Mouse (Mus musculus) ES-E14 (cell line): ENCODE results near the gene Atp1a4.
A peak's percentile ranks its signal among the peaks of the same experiment; 100 is the strongest.

ENCODE experiments used
- CHD2 ChIP-seq: IDR thresholded peaks from 2 replicates; pipeline ENCODE4 v1.6.1; 2014; ENCODE audit warnings: mild to moderate bottlenecking, low read depth, low read length, inconsistent platforms
- HCFC1 ChIP-seq: IDR thresholded peaks from 2 replicates; pipeline ENCODE4 v1.6.1; 2012; ENCODE audit warnings: low read length, inconsistent platforms, borderline replicate concordance; ENCODE audit not compliant: insufficient read depth
- MAFK ChIP-seq: IDR thresholded peaks from 2 replicates; pipeline ENCODE4 v1.6.1; 2014; ENCODE audit warnings: mild to moderate bottlenecking, low read depth, low read length, inconsistent platforms; ENCODE audit not compliant: insufficient read depth
- ZC3H11A ChIP-seq: IDR thresholded peaks from 2 replicates; pipeline ENCODE4 v1.6.1; 2012; ENCODE audit warnings: low read depth, mild to moderate bottlenecking, inconsistent platforms, low read length, borderline replicate concordance
- ZNF384 ChIP-seq: IDR thresholded peaks from 2 replicates; pipeline ENCODE4 v1.6.1; 2012; ENCODE audit warnings: low read depth, low read length, inconsistent platforms

DNA sequence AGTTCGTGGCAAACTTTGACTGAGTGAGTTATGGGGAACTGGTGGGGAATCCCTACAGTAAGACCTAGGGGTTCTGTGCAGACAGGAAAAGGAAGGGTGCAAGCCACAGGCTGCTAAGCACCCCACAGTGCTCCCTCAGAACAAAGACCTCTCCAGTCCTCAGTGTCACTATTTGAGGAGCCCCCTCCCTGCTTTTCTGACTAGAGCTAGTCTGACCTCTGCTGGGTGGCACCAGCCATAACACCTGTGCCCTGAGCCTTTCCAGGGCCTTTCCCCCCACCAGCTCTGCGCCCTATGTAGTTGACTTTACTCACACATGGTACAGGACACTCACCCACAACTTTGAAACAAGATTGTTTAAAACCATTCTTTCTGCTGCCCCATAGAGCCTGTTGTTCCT, 10.5 kb downstream of the Atp1a4 start:
- TF ChIP-seq ZNF384: no peak
- no peak for TF ChIP-seq CHD2
- TF ChIP-seq MAFK: no peak
- TF ChIP-seq ZC3H11A: peak; percentile 9; the same call in 1 of the 2 replicates
- no peak for TF ChIP-seq HCFC1
